Mouse (Mus musculus): ENCODE results near the gene Ruvbl1. TPM values are rescaled to one million over a fixed set of nuclear protein-coding genes. Genes with fewer than 3 reads are reported as not detected.

Ruvbl1 gene
- total RNA-seq (2021): 10 to 100 TPM; 31.0 to 36.9 TPM
- long read RNA-seq, experiment 1, transcript Ruvbl1-201 (11 exons, 1,675 nt): major isoform, 28 of 31 reads
- long read RNA-seq, experiment 1, partial matches to known transcripts: 2 of 31 reads
- long read RNA-seq, experiment 1, other reads (novel, unspliced or antisense): 1 of 31 reads
- long read RNA-seq, experiment 2, transcript Ruvbl1-201 (11 exons, 1,675 nt): major isoform, 103 of 113 reads
- long read RNA-seq, experiment 2, partial matches to known transcripts: 6 of 113 reads
- long read RNA-seq, experiment 2, other reads (novel, unspliced or antisense): 4 of 113 reads

- peak; percentile 76 to 82 for DNase-seq (ENCODE audit: low spot score in 2 of 2)
Observed at GRCm38 (mm10) chr6:88465181-88465920, at the start of gene Ruvbl1. Ruvbl1 (plus strand) TSS chr6:88465409.

- no peak for DNase-seq (ENCODE audit: low spot score in 2 of 2)
Observed at GRCm38 (mm10) chr6:88416130-88416758, 49.0 kb upstream of the Ruvbl1 start.

- DNase-seq (ENCODE audit: low spot score in 2 of 2): no peak
Observed at GRCm38 (mm10) chr6:88431202-88431601, 34.0 kb upstream of the Ruvbl1 start.

- no peak for DNase-seq (ENCODE audit: low spot score in 2 of 2)
Observed at GRCm38 (mm10) chr6:88435609-88436008, 29.6 kb upstream of the Ruvbl1 start.

GRCm38 (mm10) chr6:88439056-88439455 is 26.2 kb upstream of the Ruvbl1 start:
- no peak for DNase-seq (ENCODE audit: low spot score in 2 of 2)

GRCm38 (mm10) chr6:88442551-88442950 is 22.7 kb upstream of the Ruvbl1 start:
- DNase-seq (ENCODE audit: low spot score in 2 of 2): no peak

GRCm38 (mm10) chr6:88443446-88443845 is 21.8 kb upstream of the Ruvbl1 start:
- no peak for DNase-seq (ENCODE audit: low spot score in 2 of 2)

GRCm38 (mm10) chr6:88444076-88444750 is 21.0 kb upstream of the Ruvbl1 start:
- no peak for DNase-seq (ENCODE audit: low spot score in 2 of 2)

- no peak for DNase-seq (ENCODE audit: low spot score in 2 of 2)
Observed at GRCm38 (mm10) chr6:88445661-88446060, 19.5 kb upstream of the Ruvbl1 start.

- peak; percentile 83 to 85 for DNase-seq (ENCODE audit: low spot score in 2 of 2)
Observed at GRCm38 (mm10) chr6:88446063-88447002, 18.9 kb upstream of the Ruvbl1 start, which contains the start of gene Eefsec. Eefsec (minus strand) TSS chr6:88446539.

- no peak for DNase-seq (ENCODE audit: low spot score in 2 of 2)
Observed at GRCm38 (mm10) chr6:88447454-88447853, 17.8 kb upstream of the Ruvbl1 start.

- no peak for DNase-seq (ENCODE audit: low spot score in 2 of 2)
Observed at GRCm38 (mm10) chr6:88454545-88454944, 10.7 kb upstream of the Ruvbl1 start.

- DNase-seq (ENCODE audit: low spot score in 2 of 2): no peak
Observed at GRCm38 (mm10) chr6:88469878-88470277, 4.7 kb downstream of the Ruvbl1 start.

- no peak for DNase-seq (ENCODE audit: low spot score in 2 of 2)
Observed at GRCm38 (mm10) chr6:88480421-88480820, 15.2 kb downstream of the Ruvbl1 start.

- DNase-seq (ENCODE audit: low spot score in 2 of 2): no peak
Observed at GRCm38 (mm10) chr6:88483111-88483510, 17.9 kb downstream of the Ruvbl1 start.

- no peak for DNase-seq (ENCODE audit: low spot score in 2 of 2)
Observed at GRCm38 (mm10) chr6:88483913-88484312, 18.7 kb downstream of the Ruvbl1 start.

GRCm38 (mm10) chr6:88485378-88485777 is 20.2 kb downstream of the Ruvbl1 start:
- peak; percentile 29 to 42 for DNase-seq (ENCODE audit: low spot score in 2 of 2)

GRCm38 (mm10) chr6:88486893-88487292 is 21.7 kb downstream of the Ruvbl1 start:
- peak; percentile 26 to 56 for DNase-seq (ENCODE audit: low spot score in 2 of 2)

- DNase-seq (ENCODE audit: low spot score in 2 of 2): no peak
Observed at GRCm38 (mm10) chr6:88489026-88489425, 23.8 kb downstream of the Ruvbl1 start.

GRCm38 (mm10) chr6:88489834-88490233 is 24.6 kb downstream of the Ruvbl1 start:
- DNase-seq (ENCODE audit: low spot score in 2 of 2): no peak

Data from adrenal gland, adult 18-20 months (tissue).